Mouse (Mus musculus) embryonic fibroblast, embryonic 13.5 days (primary cell): ENCODE measurements around the gene Ncoa7.

Experiments
- CTCF ChIP-seq: IDR thresholded peaks from 2 replicates; pipeline ENCODE4 v1.5.1; 2011; ENCODE audit warnings: mild to moderate bottlenecking, control low read depth, low read length, moderate library complexity, borderline replicate concordance; ENCODE audit not compliant: insufficient read depth
- POLR2A ChIP-seq: IDR thresholded peaks from 2 replicates; pipeline ENCODE4 v1.6.1; 2011; ENCODE audit warnings: low read depth, mild to moderate bottlenecking, control low read depth, low read length, moderate library complexity

DNA sequence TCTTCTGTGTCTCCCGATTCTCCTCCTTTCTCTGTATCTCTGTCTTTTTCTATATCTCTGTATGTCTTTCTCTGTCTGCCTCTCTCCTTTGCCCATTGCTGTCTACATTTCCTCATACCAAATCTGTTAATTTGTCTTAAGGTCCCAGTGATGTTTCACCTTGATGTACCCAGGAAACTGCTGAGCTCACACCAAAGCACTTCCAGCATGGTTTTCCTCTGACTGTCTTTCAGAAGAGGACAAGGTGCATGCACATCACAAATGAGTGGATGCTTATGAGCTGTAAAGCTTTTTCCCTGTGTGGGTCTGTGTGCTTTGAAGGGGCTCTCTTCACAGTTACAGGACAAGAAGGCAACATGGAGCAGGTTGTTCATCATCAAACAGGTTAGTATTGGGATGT is 34.3 kb downstream of the Ncoa7 start:
- TF ChIP-seq POLR2A (no peak), CTCF (no peak)
